Mouse (Mus musculus) embryonic fibroblast, embryonic 13.5 days (primary cell): ENCODE data around the gene Tnfaip3.

Experiments
- CTCF ChIP-seq: IDR thresholded peaks from 2 replicates; pipeline ENCODE4 v1.5.1; 2011; ENCODE audit warnings: mild to moderate bottlenecking, control low read depth, low read length, moderate library complexity, borderline replicate concordance; ENCODE audit not compliant: insufficient read depth
- POLR2A ChIP-seq: IDR thresholded peaks from 2 replicates; pipeline ENCODE4 v1.6.1; 2011; ENCODE audit warnings: low read depth, mild to moderate bottlenecking, control low read depth, low read length, moderate library complexity

GRCm38 (mm10) chr10:19026710-19027109, 11.3 kb upstream of the Tnfaip3 start:
- TF ChIP-seq POLR2A (no peak), CTCF (no peak)
